Mouse (Mus musculus) cerebral cortex, adult 2 months (tissue): ENCODE data around the gene Zfp189.

Source experiments
- WGBS: fragments of 180-500 bp; shearing (Covaris S2); methylation state at CpG from one replicate; pipeline ENCODE4 v1.1.7; 2018; 5-methylcytosine and 5-hydroxymethylcytosine counted together

Gene Zfp189

DNA sequence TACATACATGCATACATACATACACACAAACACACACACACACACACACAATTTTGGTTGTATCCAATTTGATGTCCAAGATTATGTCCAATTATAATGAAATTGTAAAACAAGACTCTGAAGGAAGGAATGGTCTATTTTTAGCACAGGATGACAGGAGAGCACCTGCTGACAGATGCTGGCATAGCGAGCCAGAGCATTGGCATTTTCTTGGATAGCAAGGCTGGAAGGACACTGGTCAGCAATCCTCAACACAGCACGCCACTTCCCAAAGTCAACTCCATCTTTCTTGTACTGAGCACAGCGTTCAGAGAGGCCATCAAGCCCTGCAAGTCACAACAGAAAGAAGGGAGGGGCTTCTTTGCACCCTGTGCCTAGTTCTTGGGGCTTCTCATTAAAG lies 20.0 kb downstream of the Zfp189 start:
- 76% methylated on average over 3 of the region's 3 CpGs for WGBS

DNA sequence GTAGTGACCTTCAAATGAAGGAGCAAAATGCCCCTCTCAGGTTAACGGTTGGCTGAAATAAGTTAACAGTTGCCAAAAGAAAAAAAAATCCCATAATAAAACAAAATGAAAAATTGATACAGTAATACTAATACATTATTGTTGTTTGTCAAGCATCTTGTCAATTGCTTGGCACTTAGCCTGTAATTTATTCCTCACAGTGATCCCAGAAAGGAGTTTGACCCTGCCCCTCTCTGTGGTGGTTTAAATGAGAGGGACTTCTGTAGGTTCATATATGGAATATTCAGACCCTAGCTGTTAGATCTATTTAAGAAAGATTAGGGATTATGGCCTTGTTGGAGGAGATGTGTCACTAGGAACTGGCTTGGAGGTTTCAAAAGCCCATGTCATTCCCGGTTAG lies 25.1 kb downstream of the Zfp189 start:
- WGBS, result 88% methylated on average over 2 of the region's 2 CpGs

DNA sequence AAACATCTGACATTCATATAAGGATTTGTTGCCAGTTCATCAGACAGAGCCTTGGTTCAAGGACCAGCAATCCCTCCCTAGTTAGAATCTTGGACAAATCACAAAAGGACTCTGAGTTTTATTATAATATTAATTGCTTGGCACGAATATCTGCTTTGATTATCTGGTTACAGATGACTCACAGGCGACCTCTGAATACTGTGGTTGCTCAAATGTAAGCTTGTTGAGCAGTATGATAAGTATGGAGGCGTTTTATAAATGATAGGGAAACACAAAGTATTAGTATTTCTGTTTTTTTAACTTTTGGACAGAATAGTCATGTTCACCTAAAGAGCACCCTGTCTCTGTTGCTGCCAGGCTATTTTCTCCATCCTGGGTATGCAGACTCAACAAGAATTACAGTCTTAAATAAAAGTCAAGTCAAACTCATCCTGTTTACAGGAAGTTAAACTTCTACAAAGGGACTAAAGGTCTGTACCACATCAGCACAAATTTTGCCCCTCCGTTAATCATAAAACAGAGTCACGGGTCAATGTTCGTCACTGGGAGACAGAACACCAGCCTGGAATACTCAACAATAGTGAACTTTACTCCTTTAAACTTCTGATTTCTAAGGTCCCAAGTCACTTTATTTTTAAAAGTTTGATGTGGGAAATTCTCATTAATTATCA lies 26.0 kb downstream of the Zfp189 start:
- WGBS, result 80% methylated on average over 6 of the region's 6 CpGs

DNA sequence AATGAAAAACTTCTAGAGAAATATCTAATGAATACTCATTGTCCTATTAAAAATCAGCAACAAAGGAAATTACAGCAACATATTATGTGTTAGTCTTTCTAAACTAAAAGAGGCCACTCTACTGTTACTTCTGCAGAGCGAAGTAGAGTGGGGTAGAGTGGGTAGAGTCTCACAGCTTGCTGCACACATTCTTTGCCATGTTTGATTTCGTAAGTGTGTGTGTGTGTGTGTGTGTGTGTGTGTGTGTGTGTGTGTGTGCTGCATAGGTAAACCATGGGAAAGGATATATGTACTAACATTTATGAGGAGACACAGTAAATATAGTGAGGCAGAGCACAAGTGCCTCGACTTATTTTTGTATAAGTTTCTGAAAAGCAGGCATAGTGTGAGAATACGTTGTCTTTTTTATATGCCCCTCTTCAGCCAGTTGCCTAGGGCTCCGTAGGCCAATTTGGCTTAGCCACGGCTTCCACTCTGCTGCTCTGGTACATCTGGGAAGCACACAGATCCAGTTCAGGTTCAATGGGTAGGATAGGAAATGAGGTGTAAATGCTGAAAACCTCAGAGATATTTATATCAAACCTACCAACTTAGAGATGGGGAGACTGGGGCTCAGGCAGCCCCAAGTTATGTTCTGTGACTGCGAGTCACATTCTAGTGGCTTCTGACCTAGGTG lies 26.7 kb downstream of the Zfp189 start:
- WGBS, result 84% methylated on average over 7 of the region's 7 CpGs

DNA sequence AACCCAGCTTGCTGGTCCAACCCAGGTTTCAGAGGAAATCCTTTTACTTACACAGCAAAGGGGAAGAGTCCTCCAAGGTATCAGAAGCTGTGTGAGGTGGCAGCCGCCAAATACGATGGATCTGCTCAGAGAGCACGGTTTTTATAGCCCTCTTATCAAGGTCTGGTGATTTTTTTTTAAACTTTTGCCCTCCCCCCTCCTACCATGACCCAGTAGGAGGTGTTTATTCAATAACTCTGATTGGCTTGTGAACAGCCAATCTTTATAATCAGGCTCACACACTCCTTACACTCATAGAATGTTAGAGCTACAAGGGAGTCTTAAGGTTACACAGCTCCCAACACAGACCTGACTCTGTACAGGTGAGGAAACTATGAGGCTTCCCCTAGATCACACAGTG lies 28.4 kb downstream of the Zfp189 start, which contains the start of gene Aldob:
Gene Aldob (minus strand): TSS at position 164 of the 400 bp plus-strand sequence.
- 79% methylated on average over 3 of the region's 3 CpGs for WGBS

DNA sequence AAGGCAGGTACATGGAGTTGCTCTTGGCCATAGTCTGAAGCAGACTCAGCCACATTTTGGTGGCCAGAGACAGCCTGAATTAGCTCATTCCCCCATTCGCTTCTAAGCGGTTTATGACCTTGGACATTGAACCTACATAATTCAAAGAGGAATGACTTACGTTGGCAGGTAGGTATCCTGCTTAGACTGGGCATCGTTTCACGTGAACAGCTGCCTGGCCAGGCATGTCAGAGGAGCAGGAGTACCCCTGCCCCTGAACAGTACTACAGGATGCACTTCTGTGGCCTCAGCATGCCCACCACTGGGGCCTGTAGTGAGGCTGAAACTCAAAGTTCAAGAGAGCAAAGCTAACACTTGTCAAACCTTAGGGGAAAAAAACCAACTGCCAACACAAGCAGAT lies 32.4 kb downstream of the Zfp189 start:
- 86% methylated on average over 5 of the region's 5 CpGs for WGBS

DNA sequence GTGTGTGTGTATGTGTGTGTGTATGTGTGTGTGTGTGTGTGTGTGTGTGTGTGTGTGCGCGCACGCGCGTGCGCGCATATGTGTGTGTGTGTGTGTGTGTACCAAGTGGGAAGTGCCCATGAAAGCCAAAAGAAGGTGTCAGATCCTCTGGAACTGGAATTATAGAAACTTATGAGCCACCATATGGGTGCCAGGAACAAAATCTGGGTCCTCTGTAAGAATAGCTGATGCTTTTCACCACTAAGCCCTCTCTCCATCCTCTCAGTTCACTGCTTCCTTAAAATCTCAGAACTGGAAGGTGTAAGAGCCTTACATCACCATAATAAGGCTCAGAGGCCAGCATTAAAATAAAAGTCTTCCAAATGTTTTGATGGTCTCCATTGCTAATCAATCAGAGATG lies 36.4 kb downstream of the Zfp189 start:
- WGBS, result 67% methylated on average over 7 of the region's 7 CpGs

DNA sequence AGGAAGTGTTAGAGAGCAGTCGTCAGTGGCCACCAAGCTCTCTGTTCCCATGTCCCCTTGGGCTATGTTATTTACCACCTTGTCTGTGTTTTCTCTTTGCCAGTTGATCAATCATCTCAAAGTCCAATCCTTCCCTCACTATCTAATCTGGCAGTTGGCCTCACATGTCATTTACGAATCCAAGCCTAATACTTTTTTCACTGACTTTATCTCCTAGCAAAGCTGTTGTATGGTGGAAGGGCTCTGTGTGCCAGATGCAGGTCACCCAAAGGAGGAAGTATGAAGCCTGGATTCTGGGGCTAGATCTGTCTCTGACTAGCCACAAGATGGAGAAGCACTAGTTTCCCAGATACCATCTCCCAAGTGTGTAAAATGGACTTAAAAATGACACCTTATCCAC lies 37.2 kb downstream of the Zfp189 start:
- WGBS, result 79% methylated on average over 2 of the region's 2 CpGs

DNA sequence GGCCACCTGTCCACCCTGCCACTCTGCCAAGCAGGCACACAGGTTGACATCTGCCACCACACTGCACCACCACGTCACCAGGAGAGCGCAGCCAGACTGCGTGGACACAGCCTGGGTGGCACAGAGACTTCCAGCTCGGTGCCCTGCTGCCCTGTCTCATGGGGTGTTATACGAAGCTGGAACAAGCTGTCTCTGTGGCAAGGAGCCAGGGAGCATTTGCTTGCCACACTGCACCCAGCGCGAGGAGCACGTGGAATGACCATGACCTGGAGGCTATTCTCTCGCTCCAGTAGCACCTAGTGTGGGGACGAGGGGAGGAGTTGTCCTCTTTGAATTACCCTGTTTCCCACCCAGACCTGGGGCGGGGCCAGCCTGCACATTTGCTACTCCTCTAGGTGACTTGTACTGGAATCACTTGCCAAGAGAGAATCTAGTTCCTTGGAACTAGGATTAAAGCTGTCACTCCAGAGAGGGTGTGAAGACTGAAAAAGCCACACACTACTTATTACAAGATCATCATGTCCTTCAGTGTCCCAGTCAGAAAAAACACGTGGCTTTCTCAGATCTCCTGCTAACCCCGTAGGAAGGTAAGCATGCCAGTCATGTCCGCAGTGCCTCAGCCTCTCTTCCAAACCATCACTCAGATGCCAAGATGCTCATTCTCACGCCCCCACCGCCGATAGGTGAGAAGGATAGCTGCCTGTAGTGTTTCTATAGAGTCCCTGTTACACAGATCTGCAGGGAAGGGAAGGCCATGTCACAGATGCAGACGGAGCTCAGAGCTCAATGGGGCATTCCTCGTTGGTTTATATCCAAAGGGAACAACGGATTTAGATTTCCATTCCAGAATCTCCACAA lies 39.2 kb downstream of the Zfp189 start:
- WGBS, result 33% methylated on average over 20 of the region's 20 CpGs

DNA sequence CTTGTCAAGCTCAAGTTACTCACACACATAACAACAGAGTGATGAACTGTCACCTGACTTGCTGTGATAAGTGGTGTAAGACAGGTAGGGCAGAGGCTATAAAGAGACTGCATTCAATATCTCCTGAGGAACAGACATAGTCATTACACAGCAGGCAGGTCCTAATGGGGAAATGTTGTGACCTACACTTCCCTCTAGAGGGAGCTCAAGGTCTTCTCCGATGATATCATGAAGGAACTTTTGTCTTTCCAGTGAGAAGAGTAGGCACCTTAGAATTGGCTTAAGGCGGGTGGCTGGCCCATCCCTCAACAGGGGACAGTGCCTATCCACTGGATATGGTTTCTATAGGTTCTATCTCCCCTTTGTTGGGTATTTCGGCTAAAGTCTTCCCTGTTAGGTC lies 46.6 kb downstream of the Zfp189 start:
- 16% methylated on average over 3 of the region's 3 CpGs for WGBS

DNA sequence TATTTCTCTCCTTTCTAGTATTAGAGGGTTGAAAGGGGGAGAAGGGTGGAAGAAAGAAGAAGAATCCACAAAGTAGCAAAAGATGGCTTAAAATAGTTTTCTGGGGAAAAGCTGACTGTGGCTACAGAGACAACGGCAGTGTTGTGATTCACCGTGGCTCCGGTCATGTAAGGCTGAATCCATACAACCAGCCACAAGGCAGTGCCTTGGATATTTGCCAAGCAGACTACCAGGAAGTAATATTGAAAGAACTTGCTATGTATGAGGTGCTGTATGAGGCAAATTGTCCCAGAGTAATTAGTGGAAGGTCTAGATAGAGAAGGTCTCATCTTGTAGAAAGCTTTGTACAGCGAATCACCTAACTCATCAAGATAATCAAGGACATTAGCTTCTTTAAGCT lies 51.2 kb downstream of the Zfp189 start:
- WGBS, result 77% methylated on average over 4 of the region's 4 CpGs
